In the genomic region with DNA sequence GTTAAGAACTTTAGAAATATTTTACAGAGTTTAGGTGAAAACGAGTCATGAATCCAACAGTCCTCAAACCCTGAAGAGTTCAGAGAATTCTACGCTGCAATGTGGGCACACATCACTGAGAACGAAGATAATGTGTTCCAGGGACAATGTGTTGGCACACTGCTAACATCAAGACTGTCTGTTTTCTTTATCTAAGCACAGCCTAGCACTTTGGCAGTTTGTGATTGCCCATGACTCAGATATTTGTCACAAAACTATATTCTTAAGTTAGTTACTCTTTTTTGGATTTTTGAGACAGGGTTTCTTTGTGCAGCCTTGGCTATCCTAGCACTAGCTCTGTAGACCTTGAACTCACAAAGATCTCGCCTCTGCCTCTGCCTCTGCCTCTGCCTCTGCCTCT, we compare ENCODE assay signal across 27 mouse cellular contexts.
"Had no signal": no experiment of that assay in that cellular context is flagged by ENCODE, and none has a peak within 500 bp of the region (broad histone marks: within the 10 kb centered on the region; RNA-seq: fewer than 3 reads in every experiment).

No protein-coding gene starts in this region.

- H3K9me3 ChIP-seq: heart, embryonic 10.5 days; heart, embryonic 12.5 days; hindbrain, embryonic 10.5 days; hindbrain, embryonic 12.5 days; kidney, embryonic 15.5 days; limb, embryonic 10.5 days; limb, embryonic 12.5 days; liver, embryonic 13.5 days had no signal

- H3K4me2 ChIP-seq: heart, embryonic 12.5 days; hindbrain, embryonic 12.5 days; hindbrain, embryonic 14.5 days; kidney, embryonic 15.5 days; limb, embryonic 12.5 days; liver, embryonic 11.5 days; liver, embryonic 13.5 days had no signal

- H3K27me3 ChIP-seq: heart, embryonic 12.5 days; hindbrain, embryonic 12.5 days; kidney, embryonic 15.5 days; limb, embryonic 12.5 days; liver, embryonic 13.5 days had no signal

- H3K4me3 ChIP-seq: gastrocnemius, adult 2 months; heart, embryonic 10.5 days; heart, embryonic 12.5 days; hindbrain, embryonic 10.5 days; hindbrain, embryonic 12.5 days; kidney, embryonic 15.5 days; limb, embryonic 10.5 days; limb, embryonic 12.5 days; liver, embryonic 13.5 days had no signal

- H3K9ac ChIP-seq: heart, embryonic 12.5 days; hindbrain, embryonic 12.5 days; hindbrain, embryonic 14.5 days; kidney, embryonic 15.5 days; limb, embryonic 12.5 days; liver, embryonic 13.5 days had no signal

- H3K27ac ChIP-seq: gastrocnemius, adult 2 months; heart, embryonic 10.5 days; hindbrain, embryonic 10.5 days; hindbrain, embryonic 12.5 days; hindbrain, embryonic 14.5 days; kidney, embryonic 15.5 days; kidney, postnatal 0 days; limb, embryonic 10.5 days; limb, embryonic 12.5 days; liver, embryonic 13.5 days had no signal

- ATAC-seq: hindbrain, embryonic 16.5 days; intestine, embryonic 16.5 days had no signal

- H3K4me1 ChIP-seq: heart, embryonic 10.5 days; heart, embryonic 12.5 days; hindbrain, embryonic 10.5 days; hindbrain, embryonic 12.5 days; kidney, embryonic 15.5 days; limb, embryonic 10.5 days; limb, embryonic 12.5 days; liver, embryonic 13.5 days had no signal

- DNase-seq: gastrocnemius, adult 2 months; gastrocnemius, postnatal 10 days; gastrocnemius, postnatal 25 days; heart, adult 18-20 months; heart, postnatal 10 days; heart, postnatal 4 days; kidney, adult 11 months; kidney, adult 2 months; kidney, adult 9 months; kidney, postnatal 14 days; kidney, postnatal 36 days; layer of hippocampus, adult 9-11 months; layer of hippocampus, postnatal 36 days; liver; liver, embryonic 13.5 days had no signal

- H3K36me3 ChIP-seq: heart, embryonic 10.5 days; heart, embryonic 12.5 days; hindbrain, embryonic 10.5 days; hindbrain, embryonic 12.5 days; kidney, embryonic 15.5 days; limb, embryonic 10.5 days; limb, embryonic 12.5 days; liver, embryonic 13.5 days had no signal
